Mouse (Mus musculus) limb, embryonic 14.5 days (tissue): Measurements from ENCODE around the gene Prps2. TPM values are rescaled to one million over a fixed set of nuclear protein-coding genes. Genes with fewer than 3 reads are reported as not detected.
"Not testable (repeated sequence)": the region's sequence is repeated elsewhere in the genome, so short reads cannot be mapped to it uniquely, and the experiment has no call there.

Source experiments
- ATAC-seq: fragments of 200-750 bp; cut with Nextera tagmentation; 2 replicates; pipeline ENCODE4 v1.8.0; 2017; ENCODE audit warnings: low read depth, moderate number of reproducible peaks, moderate TSS enrichment; ENCODE audit not compliant: low FRiP score
- DNase-seq: peaks from one replicate; pipeline ENCODE4 v3.0.0-alpha.2; 2015; ENCODE audit warnings: low spot score
- H3K27ac ChIP-seq: fragments of 300-500 bp; sonication (generic); replicated peaks from 2 replicates; pipeline ENCODE4 v1.5.1; 2014; ENCODE audit warnings: low read depth, mild to moderate bottlenecking, low read length, moderate library complexity, mixed read lengths
- H3K27me3 ChIP-seq: fragments of 300-500 bp; sonication (generic); 2 replicates; pipeline ENCODE4 v1.6.1; 2014; ENCODE audit warnings: low read length, mixed read lengths; ENCODE audit not compliant: control insufficient read depth, insufficient read depth
- H3K36me3 ChIP-seq: fragments of 300-500 bp; sonication (generic); 2 replicates; pipeline ENCODE4 v1.6.1; 2014; ENCODE audit warnings: mild to moderate bottlenecking, low read length, moderate library complexity, mixed read lengths; ENCODE audit not compliant: control insufficient read depth, insufficient read depth
- H3K4me1 ChIP-seq: fragments of 300-500 bp; sonication (generic); 2 replicates; pipeline ENCODE4 v1.6.1; 2014; ENCODE audit warnings: antibody characterized with exemption, low read length, mixed read lengths; ENCODE audit not compliant: control insufficient read depth, insufficient read depth
- H3K4me2 ChIP-seq: fragments of 300-500 bp; sonication (generic); replicated peaks from 2 replicates; pipeline ENCODE4 v1.6.1; 2014; ENCODE audit warnings: low read depth, mild to moderate bottlenecking, low read length, moderate library complexity; ENCODE audit not compliant: severe bottlenecking
- H3K4me3 ChIP-seq: fragments of 300-500 bp; sonication (generic); replicated peaks from 2 replicates; pipeline ENCODE4 v1.5.1; 2014; ENCODE audit warnings: low read length
- H3K9ac ChIP-seq: fragments of 300-500 bp; sonication (generic); 2 replicates; pipeline ENCODE4 v1.6.1; 2014; ENCODE audit warnings: mild to moderate bottlenecking, low read depth, low read length, moderate library complexity; ENCODE audit not compliant: severe bottlenecking
- H3K9me3 ChIP-seq: fragments of 300-500 bp; sonication (generic); 2 replicates; pipeline ENCODE4 v1.6.1; 2016; ENCODE audit warnings: low read length; ENCODE audit not compliant: control insufficient read depth
- POLR2A ChIP-seq: fragments of 200-500 bp; IDR thresholded peaks from 2 replicates; pipeline ENCODE4 v1.8.0; 2012; ENCODE audit warnings: inconsistent platforms, mild to moderate bottlenecking, moderate library complexity, borderline replicate concordance; ENCODE audit not compliant: insufficient read depth, insufficient read length; ENCODE audit errors: extremely low read depth
- WGBS: fragments of 180-500 bp; shearing (Covaris S2); extraction: QIAGEN DNeasy Blood & Tissue Kit; methylation state at CpG from one replicate; pipeline ENCODE4 v1.1.7; 2014; 5-methylcytosine and 5-hydroxymethylcytosine counted together
- polyA plus RNA-seq, 2 experiments: library from polyadenylated mRNA; depleted of rRNA in 1 of 2; stranded (reverse) in 1 of 2; unstranded in 1 of 2; fragments of >200 nt; fragmentation: Nextera tagmentation in 1 of 2; extraction: Ambion mirVana in 1 of 2; gene quantifications; 2 replicates each; pipeline versions ENCODE4 v1.2.1 to v1.2.3; 2012 to 2014

Prps2 gene
- polyA plus RNA-seq, 2 experiments: 9.7 to 13.3 TPM

GRCm38 (mm10) chrX:167323742-167324141 is 58.8 kb downstream of the Prps2 start:
- no peak for TF ChIP-seq POLR2A
- DNase-seq (no peak), ATAC-seq (no peak)
- H3K9ac ChIP-seq: no peak overlapping the region
- no peaks in the 10 kb centered on the region for H3K9me3 ChIP-seq
- H3K4me3 ChIP-seq: no peak overlapping the region
- no peak overlapping the region for H3K4me2 ChIP-seq
- no peaks in the 10 kb centered on the region for H3K36me3 ChIP-seq
- H3K27me3 ChIP-seq: no peaks in the 10 kb centered on the region
- 57% methylated on average over 1 of the region's 1 CpGs for WGBS
- H3K4me1 ChIP-seq: no peaks in the 10 kb centered on the region
- H3K27ac ChIP-seq: no peak overlapping the region

GRCm38 (mm10) chrX:167321233-167321806 is 61.2 kb downstream of the Prps2 start:
- no peak overlapping the region for H3K4me3 ChIP-seq
- TF ChIP-seq POLR2A: no peak
- no peak for ATAC-seq
- H3K9ac ChIP-seq: no peak overlapping the region
- H3K9me3 ChIP-seq: no peaks in the 10 kb centered on the region
- H3K27me3 ChIP-seq: no peaks in the 10 kb centered on the region
- DNase-seq: no peak
- H3K36me3 ChIP-seq: no peaks in the 10 kb centered on the region
- H3K27ac ChIP-seq: no peak overlapping the region
- no peak overlapping the region for H3K4me2 ChIP-seq
- WGBS: 69% methylated on average over 4 of the region's 4 CpGs
- no peaks in the 10 kb centered on the region for H3K4me1 ChIP-seq

GRCm38 (mm10) chrX:167318819-167319396 is 63.6 kb downstream of the Prps2 start:
- ATAC-seq (no peak), DNase-seq (no peak)
- Histone ChIP-seq H3K9ac (no peak overlapping the region), H3K4me1 (no peaks in the 10 kb centered on the region), H3K27me3 (0 out of 2 replicates have a peak, but pooled peaks cover 3% of the 10 kb centered on the region), H3K27ac (no peak overlapping the region), H3K9me3 (no peaks in the 10 kb centered on the region), H3K36me3 (no peaks in the 10 kb centered on the region), H3K4me2 (no peak overlapping the region), H3K4me3 (no peak overlapping the region)
- 70% methylated on average over 4 of the region's 4 CpGs for WGBS
- no peak for TF ChIP-seq POLR2A

- no peaks in the 10 kb centered on the region for H3K9me3 ChIP-seq
- H3K4me1 ChIP-seq: no peaks in the 10 kb centered on the region
- no peak overlapping the region for H3K4me2 ChIP-seq
- no peak overlapping the region for H3K9ac ChIP-seq
- DNase-seq (no peak), ATAC-seq (no peak)
- H3K27me3 ChIP-seq: 0 out of 2 replicates have a peak, but pooled peaks cover 3% of the 10 kb centered on the region
- no peaks in the 10 kb centered on the region for H3K36me3 ChIP-seq
- no peak overlapping the region for H3K27ac ChIP-seq
- TF ChIP-seq POLR2A: no peak
- WGBS: 70% methylated on average over 5 of the region's 5 CpGs
- H3K4me3 ChIP-seq: no peak overlapping the region
Measured at GRCm38 (mm10) chrX:167315766-167316165, 66.8 kb downstream of the Prps2 start.

- H3K9ac ChIP-seq: no peak overlapping the region
- no peak for ATAC-seq
- WGBS: 79% methylated on average over 4 of the region's 4 CpGs
- no peak overlapping the region for H3K27ac ChIP-seq
- H3K4me3 ChIP-seq: no peak overlapping the region
- no peak for DNase-seq
- H3K4me1 ChIP-seq: no peaks in the 10 kb centered on the region
- TF ChIP-seq POLR2A: no peak
- H3K36me3 ChIP-seq: no peaks in the 10 kb centered on the region
- H3K4me2 ChIP-seq: no peak overlapping the region
- 0 out of 2 replicates have a peak, but pooled peaks cover 3% of the 10 kb centered on the region for H3K27me3 ChIP-seq
- no peaks in the 10 kb centered on the region for H3K9me3 ChIP-seq
Measured at GRCm38 (mm10) chrX:167315093-167315726, 67.3 kb downstream of the Prps2 start.

GRCm38 (mm10) chrX:167302061-167302460 is 80.5 kb downstream of the Prps2 start:
- not testable (repeated sequence) for H3K9me3 ChIP-seq, H3K36me3 ChIP-seq, H3K9ac ChIP-seq, H3K27ac ChIP-seq, H3K4me1 ChIP-seq, H3K4me3 ChIP-seq, ATAC-seq, DNase-seq, H3K27me3 ChIP-seq, H3K4me2 ChIP-seq
- no CpG with 5 or more reads among the region's 1 CpGs for WGBS
